Mouse (Mus musculus) ES-Bruce4 (cell line): Measurements from ENCODE around the gene Adamts10.

Experiments used
- CTCF ChIP-seq: IDR thresholded peaks from one replicate; pipeline ENCODE4 v1.8.1; 2011; ENCODE audit warnings: low read depth, low read length
- EP300 ChIP-seq: IDR thresholded peaks from 2 replicates; pipeline ENCODE4 v1.6.1; 2011; ENCODE audit warnings: low read depth, low read length; ENCODE audit not compliant: insufficient read depth

DNA sequence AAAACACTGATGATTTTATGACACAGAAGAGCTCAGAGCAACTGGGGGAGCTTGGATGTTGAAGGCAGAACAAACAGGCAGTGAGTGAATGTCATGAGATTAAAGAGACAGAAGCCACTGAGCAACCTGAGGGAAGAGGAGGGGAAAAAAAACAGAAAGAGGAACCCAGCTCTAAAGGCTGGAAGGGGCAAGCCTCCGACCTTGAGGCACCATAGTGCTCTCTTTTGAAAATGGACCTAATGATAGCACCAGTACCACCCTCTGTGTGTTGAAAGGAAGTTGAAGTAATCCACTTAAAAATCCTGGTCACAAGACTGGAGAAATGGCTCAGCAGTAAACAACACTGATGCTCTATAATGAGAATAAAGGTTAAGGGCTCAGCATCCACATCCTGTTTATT is 40.6 kb downstream of the Adamts10 start:
- TF ChIP-seq EP300 = no peak
- TF ChIP-seq CTCF = no peak
